9 mouse cellular contexts compared by ENCODE assay signal in the genomic region with DNA sequence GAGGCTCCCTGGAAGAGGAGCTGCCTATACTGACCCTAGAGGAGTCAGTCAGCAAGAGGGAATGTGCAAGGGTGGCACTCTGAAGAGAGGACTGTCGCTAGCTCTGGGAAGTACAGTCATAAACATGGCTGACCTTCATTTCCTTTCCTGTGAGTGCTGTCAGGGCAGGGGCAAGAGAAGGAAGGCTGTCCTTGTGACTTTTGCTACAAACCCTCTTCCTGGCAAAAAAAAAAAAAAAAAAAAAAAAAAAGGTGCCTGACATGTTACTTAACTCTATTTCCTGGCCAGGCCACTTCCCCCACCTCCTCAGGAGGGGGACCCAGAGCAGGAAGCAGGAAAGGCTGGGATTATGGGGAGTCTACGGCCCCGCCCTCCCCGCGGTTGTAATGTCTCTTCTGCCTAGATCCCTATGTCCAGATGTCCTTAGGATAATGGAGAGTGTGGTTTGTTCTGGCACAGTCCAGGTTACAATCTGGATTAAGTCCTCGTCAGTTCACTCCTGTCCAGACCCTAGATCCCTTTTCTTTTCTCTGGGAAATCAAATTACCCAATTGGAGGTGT. TPM values are rescaled to one million over a fixed set of nuclear protein-coding genes. Genes with fewer than 3 reads are reported as not detected.
DNase-seq lines count a peak whose midpoint lies in the region; ATAC-seq lines count a peak whose summit lies in the region.
"Had no signal": no experiment of that assay in that cellular context is flagged by ENCODE, and none has a peak within 500 bp of the region (broad histone marks: within the 10 kb centered on the region; RNA-seq: fewer than 3 reads in every experiment).

No protein-coding gene starts in this region.

- H3K9me3 ChIP-seq in forebrain, embryonic 10.5 days: no peaks in the 10 kb centered on the region
- no peaks in the 10 kb centered on the region for H3K9me3 ChIP-seq in forebrain, embryonic 15.5 days
- no peaks in the 10 kb centered on the region for H3K9me3 ChIP-seq in kidney, embryonic 14.5 days (ENCODE audit: control insufficient read depth, low read length)
- H3K9me3 ChIP-seq: midbrain, embryonic 12.5 days had no signal

- no peak overlapping the region for H3K4me2 ChIP-seq in forebrain, embryonic 15.5 days (replicated peaks)
- H3K4me2 ChIP-seq in kidney, embryonic 14.5 days (replicated peaks; ENCODE audit: low read depth, low read length): no peak overlapping the region
- H3K4me2 ChIP-seq: midbrain, embryonic 12.5 days had no signal

- H3K4me3 ChIP-seq in forebrain, embryonic 10.5 days: no peak overlapping the region
- no peak overlapping the region for H3K4me3 ChIP-seq in forebrain, embryonic 15.5 days
- no peak overlapping the region for H3K4me3 ChIP-seq in kidney, embryonic 14.5 days (ENCODE audit: low read length)
- H3K4me3 ChIP-seq: midbrain, embryonic 12.5 days had no signal

- DNase-seq in forebrain, embryonic 10.5 days (ENCODE audit: extremely low spot score, low spot score): no peak
- DNase-seq in cerebellum, adult 11-12 months: no peak
- DNase-seq in ovary, postnatal 36 days (ENCODE audit: low spot score): no peak
- DNase-seq in yolk sac, embryonic 10.5 days (ENCODE audit: low spot score): no peak

- H3K4me1 ChIP-seq in forebrain, embryonic 10.5 days: peaks cover 47% of the 10 kb centered on the region
- 0 out of 2 replicates have a peak, but pooled peaks cover 5% of the 10 kb centered on the region for H3K4me1 ChIP-seq in forebrain, embryonic 15.5 days
- H3K4me1 ChIP-seq in kidney, embryonic 14.5 days (ENCODE audit: control insufficient read depth, insufficient read depth, low read length): peaks cover 21% of the 10 kb centered on the region

- H3K9ac ChIP-seq in forebrain, embryonic 15.5 days (replicated peaks): no peak overlapping the region
- H3K9ac ChIP-seq in kidney, embryonic 14.5 days (ENCODE audit: low read depth, low read length): no peak overlapping the region
- H3K9ac ChIP-seq: midbrain, embryonic 12.5 days had no signal

- peaks cover 8% of the 10 kb centered on the region; the same call in 1 of the 2 replicates for H3K36me3 ChIP-seq in forebrain, embryonic 10.5 days (replicated peaks)
- peaks cover 4% of the 10 kb centered on the region; the same call in 1 of the 2 replicates for H3K36me3 ChIP-seq in forebrain, embryonic 15.5 days
- H3K36me3 ChIP-seq in kidney, embryonic 14.5 days (ENCODE audit: control insufficient read depth, insufficient read depth, low read length): no peaks in the 10 kb centered on the region
- H3K36me3 ChIP-seq: midbrain, embryonic 12.5 days had no signal

- H3K27me3 ChIP-seq in forebrain, embryonic 10.5 days (ENCODE audit: poor library complexity, severe bottlenecking): peaks cover 11% of the 10 kb centered on the region
- H3K27me3 ChIP-seq in forebrain, embryonic 15.5 days: no peaks in the 10 kb centered on the region
- H3K27me3 ChIP-seq in kidney, embryonic 14.5 days (ENCODE audit: control insufficient read depth, insufficient read depth, low read length): no peaks in the 10 kb centered on the region

- 75% methylated on average over 6 of the region's 6 CpGs for WGBS in forebrain, embryonic 10.5 days
- WGBS in forebrain, embryonic 15.5 days: 79% methylated on average over 6 of the region's 6 CpGs
- WGBS in kidney, embryonic 14.5 days: 63% methylated on average over 6 of the region's 6 CpGs

- H3K27ac ChIP-seq in forebrain, embryonic 10.5 days: peak overlapping the region; percentile 44; the same call in 1 of the 2 replicates
- no peak overlapping the region for H3K27ac ChIP-seq in forebrain, embryonic 15.5 days (replicated peaks)
- H3K27ac ChIP-seq in kidney, embryonic 14.5 days (ENCODE audit: low read depth, low read length): peak overlapping the region; percentile 24; the same call in 1 of the 2 replicates
- H3K27ac ChIP-seq: midbrain, embryonic 12.5 days had no signal

- no peak for ATAC-seq in forebrain, embryonic 15.5 days (replicated peaks)
- ATAC-seq in granulocyte monocyte progenitor cell, adult 5-6 weeks (replicated peaks; ENCODE audit: poor library complexity, severe bottlenecking): peak; percentile 47
- ATAC-seq in kidney, embryonic 14.5 days (ENCODE audit: low FRiP score, low TSS enrichment): no peak
- ATAC-seq in megakaryocyte, adult 5-6 weeks (ENCODE audit: poor library complexity, severe bottlenecking): peak; percentile 36

RNA-seq across cellular contexts. Expression of gene Nrp2, which starts 21.5 kb away (rescaled TPM):
- 9.6 and 10.5 TPM in 2 replicates for polyA plus RNA-seq in forebrain, embryonic 10.5 days (2016; fragmentation: Nextera tagmentation; extraction: Ambion mirVana)
- 30.8 and 34.7 TPM in 2 replicates for polyA plus RNA-seq in forebrain, embryonic 15.5 days (2015; fragmentation: Nextera tagmentation; extraction: Ambion mirVana)
- total RNA-seq in granulocyte monocyte progenitor cell, adult 5-6 weeks (2014; fragmentation: Nextera tagmentation): 2.1 and 2.5 TPM in 2 replicates
- total RNA-seq in granulocyte monocyte progenitor cell, adult 5-6 weeks (2017): 2.4 and 3.1 TPM in 2 replicates
- 5.5 and 7.1 TPM in 2 replicates for polyA plus RNA-seq in kidney, embryonic 14.5 days (2014; fragmentation: Nextera tagmentation; extraction: Ambion mirVana)
- total RNA-seq in megakaryocyte, adult 5-6 weeks (2015): 3.5 and 3.9 TPM in 2 replicates
- total RNA-seq in megakaryocyte, adult 5-6 weeks (2017): 5.9 and 6.5 TPM in 2 replicates

Comparison
In these comparisons a context has a peak if more than half of its experiments do, and no peak if none do; other contexts are left out.
1. ATAC-seq: peak in granulocyte monocyte progenitor cell, adult 5-6 weeks (single experiment) and megakaryocyte, adult 5-6 weeks (single experiment); none in forebrain, embryonic 15.5 days (single experiment) and kidney, embryonic 14.5 days (single experiment).